Mouse (Mus musculus): ENCODE data around the gene Ugt1a7c. TPM values are rescaled to one million over a fixed set of nuclear protein-coding genes. Genes with fewer than 3 reads are reported as not detected.
"Not testable (repeated sequence)": the region's sequence is repeated elsewhere in the genome, so short reads cannot be mapped to it uniquely, and the experiment has no call there.

Gene Ugt1a7c
- 1.5 and 1.7 TPM in 2 replicates for polyA plus RNA-seq (2014; fragmentation: Nextera tagmentation; extraction: Ambion mirVana)

GRCm38 (mm10) chr1:88094941-88095492, at the start of gene Ugt1a7c:
Gene Ugt1a7c, plus strand, starts transcription at chr1:88095062.
- DNase-seq = peak; percentile 86
- Histone ChIP-seq H3K9ac (no peak within 1 kb of the TSS), H3K4me2 (peak within 1 kb of the TSS; percentile 38), H3K4me1 (ENCODE audit: insufficient read depth) (no peaks in the 10 kb centered on the region), H3K27ac (ENCODE audit: low read depth) (peak within 1 kb of the TSS; percentile 83; the same call in 1 of the 2 replicates), H3K4me3 (ENCODE audit: low read depth, low read length) (no peak within 1 kb of the TSS), H3K9me3 (ENCODE audit: low read depth, low read length) (no peaks in the 10 kb centered on the region), H3K36me3 (ENCODE audit: insufficient read depth) (no peaks in the 10 kb centered on the region), H3K27me3 (ENCODE audit: insufficient read depth, low read length) (no peaks in the 10 kb centered on the region)
- WGBS = 27% methylated on average over 10 of the region's 10 CpGs
- peak; percentile 93 for ATAC-seq (ENCODE audit: insufficient read depth)
- no peak for TF ChIP-seq CTCF (IDR thresholded peaks at IDR 0.05; ENCODE audit: low read depth)

GRCm38 (mm10) chr1:88047408-88047807, 47.5 kb upstream of the Ugt1a7c start:
- H3K36me3 ChIP-seq (ENCODE audit: insufficient read depth); DNase-seq; H3K4me2 ChIP-seq; H3K4me1 ChIP-seq (ENCODE audit: insufficient read depth); H3K27me3 ChIP-seq (ENCODE audit: insufficient read depth, low read length); H3K4me3 ChIP-seq (ENCODE audit: low read depth, low read length); H3K27ac ChIP-seq (ENCODE audit: low read depth); H3K9ac ChIP-seq; ATAC-seq (ENCODE audit: insufficient read depth); H3K9me3 ChIP-seq (ENCODE audit: low read depth, low read length): not testable (repeated sequence)
- 81% methylated on average over 2 of the region's 2 CpGs for WGBS

- no peak for TF ChIP-seq CTCF (IDR thresholded peaks at IDR 0.05; ENCODE audit: low read depth)
- Histone ChIP-seq H3K36me3 (ENCODE audit: insufficient read depth) (no peaks in the 10 kb centered on the region), H3K4me3 (ENCODE audit: low read depth, low read length) (no peak within 1 kb of the TSS), H3K4me2 (no peak within 1 kb of the TSS), H3K9me3 (ENCODE audit: low read depth, low read length) (no peaks in the 10 kb centered on the region), H3K27ac (ENCODE audit: low read depth) (no peak within 1 kb of the TSS), H3K9ac (no peak within 1 kb of the TSS), H3K4me1 (ENCODE audit: insufficient read depth) (no peaks in the 10 kb centered on the region), H3K27me3 (ENCODE audit: insufficient read depth, low read length) (no peaks in the 10 kb centered on the region)
- ATAC-seq (ENCODE audit: insufficient read depth) (no peak), DNase-seq (no peak)
- 68% methylated on average over 1 of the region's 1 CpGs for WGBS
These were observed 39.8 kb upstream of the Ugt1a7c start, which contains the start of gene Ugt1a10 for GRCm38 (mm10) chr1:88055088-88055487. Gene Ugt1a10, plus strand, starts transcription at chr1:88055388.

- H3K27me3 ChIP-seq (ENCODE audit: insufficient read depth, low read length); H3K4me3 ChIP-seq (ENCODE audit: low read depth, low read length); H3K27ac ChIP-seq (ENCODE audit: low read depth); H3K4me1 ChIP-seq (ENCODE audit: insufficient read depth); DNase-seq; H3K36me3 ChIP-seq (ENCODE audit: insufficient read depth); H3K9ac ChIP-seq; H3K9me3 ChIP-seq (ENCODE audit: low read depth, low read length); H3K4me2 ChIP-seq; ATAC-seq (ENCODE audit: insufficient read depth): not testable (repeated sequence)
- WGBS = 60% methylated on average over 1 of the region's 2 CpGs
These were observed 28.3 kb upstream of the Ugt1a7c start for GRCm38 (mm10) chr1:88066472-88067102.

- no peak within 1 kb of the TSS for H3K9ac ChIP-seq
- no peak within 1 kb of the TSS for H3K27ac ChIP-seq (ENCODE audit: low read depth)
- H3K9me3 ChIP-seq (ENCODE audit: low read depth, low read length) = no peaks in the 10 kb centered on the region
- no peaks in the 10 kb centered on the region for H3K4me1 ChIP-seq (ENCODE audit: insufficient read depth)
- WGBS = 46% methylated on average over 2 of the region's 2 CpGs
- H3K36me3 ChIP-seq (ENCODE audit: insufficient read depth) = no peaks in the 10 kb centered on the region
- H3K4me2 ChIP-seq = no peak within 1 kb of the TSS
- TF ChIP-seq CTCF (IDR thresholded peaks at IDR 0.05; ENCODE audit: low read depth) = no peak
- H3K27me3 ChIP-seq (ENCODE audit: insufficient read depth, low read length) = no peaks in the 10 kb centered on the region
- ATAC-seq (ENCODE audit: insufficient read depth) (no peak), DNase-seq (no peak)
- H3K4me3 ChIP-seq (ENCODE audit: low read depth, low read length) = no peak within 1 kb of the TSS
These were observed 24.4 kb upstream of the Ugt1a7c start, which contains the start of gene Ugt1a9 for GRCm38 (mm10) chr1:88070495-88070894. Gene Ugt1a9, plus strand, starts transcription at chr1:88070800.

- WGBS = 60% methylated on average over 4 of the region's 4 CpGs
- H3K9ac ChIP-seq = no peak overlapping the region
- no peak for TF ChIP-seq CTCF (IDR thresholded peaks at IDR 0.05; ENCODE audit: low read depth)
- no peaks in the 10 kb centered on the region for H3K36me3 ChIP-seq (ENCODE audit: insufficient read depth)
- H3K27me3 ChIP-seq (ENCODE audit: insufficient read depth, low read length) = no peaks in the 10 kb centered on the region
- DNase-seq = no peak
- H3K4me1 ChIP-seq (ENCODE audit: insufficient read depth) = no peaks in the 10 kb centered on the region
- H3K9me3 ChIP-seq (ENCODE audit: low read depth, low read length) = no peaks in the 10 kb centered on the region
- H3K4me3 ChIP-seq (ENCODE audit: low read depth, low read length) = no peak overlapping the region
- H3K4me2 ChIP-seq = no peak overlapping the region
- no peak for ATAC-seq (ENCODE audit: insufficient read depth)
- no peak overlapping the region for H3K27ac ChIP-seq (ENCODE audit: low read depth)
These were observed 24.0 kb upstream of the Ugt1a7c start for GRCm38 (mm10) chr1:88070902-88071301.

- no peak for DNase-seq
- no peaks in the 10 kb centered on the region for H3K4me1 ChIP-seq (ENCODE audit: insufficient read depth)
- no peak overlapping the region for H3K4me2 ChIP-seq
- WGBS = 68% methylated on average over 2 of the region's 2 CpGs
- H3K9me3 ChIP-seq (ENCODE audit: low read depth, low read length) = no peaks in the 10 kb centered on the region
- no peak overlapping the region for H3K4me3 ChIP-seq (ENCODE audit: low read depth, low read length)
- no peak for TF ChIP-seq CTCF (IDR thresholded peaks at IDR 0.05; ENCODE audit: low read depth)
- H3K36me3 ChIP-seq (ENCODE audit: insufficient read depth) = no peaks in the 10 kb centered on the region
- H3K9ac ChIP-seq = no peak overlapping the region
- H3K27ac ChIP-seq (ENCODE audit: low read depth) = no peak overlapping the region
- ATAC-seq (ENCODE audit: insufficient read depth) = no peak
- no peaks in the 10 kb centered on the region for H3K27me3 ChIP-seq (ENCODE audit: insufficient read depth, low read length)
These were observed 20.4 kb upstream of the Ugt1a7c start for GRCm38 (mm10) chr1:88074471-88074870.

Data from lung, embryonic 14.5 days (tissue).